Mouse (Mus musculus): ENCODE data around the gene Cdkn2b.
A peak's percentile ranks its signal among the peaks of the same experiment; 100 is the strongest.

Cdkn2b gene

GRCm38 (mm10) chr4:89293516-89293915 lies 17.3 kb downstream of the Cdkn2b start:
- DNase-seq (ENCODE audit: low read depth, low spot score): no peak

GRCm38 (mm10) chr4:89289028-89289427 lies 21.8 kb downstream of the Cdkn2b start:
- DNase-seq (ENCODE audit: low read depth, low spot score): no peak

- no peak for DNase-seq (ENCODE audit: low read depth, low spot score)
Observed at GRCm38 (mm10) chr4:89286566-89286965, 24.3 kb downstream of the Cdkn2b start.

GRCm38 (mm10) chr4:89285688-89286087 lies 25.2 kb downstream of the Cdkn2b start:
- no peak for DNase-seq (ENCODE audit: low read depth, low spot score)

- no peak for DNase-seq (ENCODE audit: low read depth, low spot score)
Observed at GRCm38 (mm10) chr4:89282661-89283060, 28.2 kb downstream of the Cdkn2b start.

- peak; percentile 73 for DNase-seq (ENCODE audit: low read depth, low spot score)
Observed at GRCm38 (mm10) chr4:89282036-89282566, 28.7 kb downstream of the Cdkn2b start.

- no peak for DNase-seq (ENCODE audit: low read depth, low spot score)
Observed at GRCm38 (mm10) chr4:89281236-89281635, 29.6 kb downstream of the Cdkn2b start.

GRCm38 (mm10) chr4:89279641-89280040 lies 31.2 kb downstream of the Cdkn2b start:
- no peak for DNase-seq (ENCODE audit: low read depth, low spot score)

- no peak for DNase-seq (ENCODE audit: low read depth, low spot score)
Observed at GRCm38 (mm10) chr4:89277381-89277940, 33.4 kb downstream of the Cdkn2b start.

- peak; percentile 9 for DNase-seq (ENCODE audit: low read depth, low spot score)
Observed at GRCm38 (mm10) chr4:89276669-89277219, 34.1 kb downstream of the Cdkn2b start.

GRCm38 (mm10) chr4:89275811-89276584 lies 34.8 kb downstream of the Cdkn2b start:
- DNase-seq (ENCODE audit: low read depth, low spot score): no peak

- DNase-seq (ENCODE audit: low read depth, low spot score): peak; percentile 26
Observed at GRCm38 (mm10) chr4:89274829-89275548, 35.9 kb downstream of the Cdkn2b start.

- DNase-seq (ENCODE audit: low read depth, low spot score): peak; percentile 10
Observed at GRCm38 (mm10) chr4:89274006-89274405, 36.8 kb downstream of the Cdkn2b start.

GRCm38 (mm10) chr4:89273585-89273984 lies 37.3 kb downstream of the Cdkn2b start:
- DNase-seq (ENCODE audit: low read depth, low spot score): peak; percentile 33

- DNase-seq (ENCODE audit: low read depth, low spot score): peak; percentile 36
Observed at GRCm38 (mm10) chr4:89272961-89273540, 37.8 kb downstream of the Cdkn2b start.

- no peak for DNase-seq (ENCODE audit: low read depth, low spot score)
Observed at GRCm38 (mm10) chr4:89272101-89272718, 38.6 kb downstream of the Cdkn2b start.

GRCm38 (mm10) chr4:89257768-89258167 lies 53.1 kb downstream of the Cdkn2b start:
- DNase-seq (ENCODE audit: low read depth, low spot score): no peak

All from R1 (cell line).